Comparison of ENCODE assay signal across 20 mouse cellular contexts in the genomic region with DNA sequence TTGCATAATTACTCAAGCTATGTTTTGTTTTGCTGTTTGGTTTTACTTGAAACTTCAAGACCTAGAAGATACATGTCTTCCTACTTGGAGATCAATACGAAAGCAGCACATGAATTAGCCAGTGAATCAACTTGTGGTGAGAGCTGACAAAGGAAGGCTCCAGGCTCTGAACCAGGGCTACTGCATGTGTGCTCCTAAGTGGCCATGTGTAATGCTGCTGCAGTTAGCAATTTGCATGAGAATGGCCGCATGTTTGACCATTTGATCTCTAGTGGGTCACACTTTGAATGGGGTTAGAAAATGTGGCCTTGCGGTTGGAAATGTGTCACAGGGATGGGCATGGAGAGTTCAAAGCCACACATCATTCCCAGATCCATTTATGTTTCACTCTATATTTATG.
DNase-seq lines count a peak whose midpoint lies in the region; ATAC-seq lines count a peak whose summit lies in the region.
"Had no signal": no experiment of that assay in that cellular context is flagged by ENCODE, and none has a peak within 500 bp of the region (broad histone marks: within the 10 kb centered on the region; RNA-seq: fewer than 3 reads in every experiment).

No protein-coding gene starts in this region.

- H3K27me3 ChIP-seq in hindbrain, embryonic 10.5 days (ENCODE audit: insufficient read depth, poor library complexity, severe bottlenecking), result no peaks in the 10 kb centered on the region
- H3K27me3 ChIP-seq in hindbrain, embryonic 16.5 days (replicated peaks; ENCODE audit: control insufficient read depth, insufficient read depth, low read length), result no peaks in the 10 kb centered on the region
- H3K27me3 ChIP-seq in neural tube, embryonic 11.5 days (ENCODE audit: control insufficient read depth, insufficient read depth, low read length), result no peaks in the 10 kb centered on the region
- H3K27me3 ChIP-seq: CH12.LX; embryonic facial prominence, embryonic 13.5 days; hindbrain, embryonic 15.5 days had no signal

- WGBS in hindbrain, embryonic 10.5 days, result 53% methylated on average over 3 of the region's 3 CpGs
- 38% methylated on average over 3 of the region's 3 CpGs for WGBS in hindbrain, embryonic 16.5 days
- 58% methylated on average over 3 of the region's 3 CpGs for WGBS in neural tube, embryonic 11.5 days

- no peak overlapping the region for H3K9ac ChIP-seq in hindbrain, embryonic 16.5 days (ENCODE audit: low read depth, low read length)
- H3K9ac ChIP-seq in neural tube, embryonic 11.5 days (ENCODE audit: low read length), result no peak overlapping the region
- H3K9ac ChIP-seq: embryonic facial prominence, embryonic 13.5 days; hindbrain, embryonic 15.5 days had no signal

- no peak for ATAC-seq in hindbrain, embryonic 16.5 days
- ATAC-seq in neural tube, embryonic 11.5 days (ENCODE audit: insufficient read depth, low FRiP score, low TSS enrichment), result 0 out of 2 replicates have a peak, but pooled peaks have one; percentile 31
- ATAC-seq: forebrain, embryonic 14.5 days; inflammation-experienced regulatory T-cells, adult 6 months; intestine, postnatal 0 days had no signal

- no peaks in the 10 kb centered on the region for H3K9me3 ChIP-seq in hindbrain, embryonic 10.5 days
- no peaks in the 10 kb centered on the region for H3K9me3 ChIP-seq in hindbrain, embryonic 16.5 days (ENCODE audit: control insufficient read depth, low read length)
- no peaks in the 10 kb centered on the region for H3K9me3 ChIP-seq in neural tube, embryonic 11.5 days (ENCODE audit: control insufficient read depth, low read length)
- H3K9me3 ChIP-seq: embryonic facial prominence, embryonic 13.5 days; heart, embryonic 10.5 days; hindbrain, embryonic 15.5 days had no signal

- H3K4me1 ChIP-seq in hindbrain, embryonic 10.5 days (replicated peaks), result peaks cover 7% of the 10 kb centered on the region; the same call in 1 of the 2 replicates
- no peaks in the 10 kb centered on the region for H3K4me1 ChIP-seq in hindbrain, embryonic 16.5 days (ENCODE audit: control insufficient read depth, insufficient read depth, low read depth, low read length)
- no peaks in the 10 kb centered on the region for H3K4me1 ChIP-seq in neural tube, embryonic 11.5 days (ENCODE audit: control insufficient read depth, insufficient read depth, low read length)
- H3K4me1 ChIP-seq: embryonic facial prominence, embryonic 13.5 days; heart, embryonic 10.5 days; hindbrain, embryonic 15.5 days had no signal

- H3K36me3 ChIP-seq in hindbrain, embryonic 10.5 days, result no peaks in the 10 kb centered on the region
- H3K36me3 ChIP-seq in hindbrain, embryonic 16.5 days (ENCODE audit: control insufficient read depth, insufficient read depth, low read length), result no peaks in the 10 kb centered on the region
- no peaks in the 10 kb centered on the region for H3K36me3 ChIP-seq in neural tube, embryonic 11.5 days (ENCODE audit: control insufficient read depth, insufficient read depth, low read length)
- H3K36me3 ChIP-seq: embryonic facial prominence, embryonic 13.5 days; heart, embryonic 10.5 days; hindbrain, embryonic 15.5 days had no signal

- H3K4me3 ChIP-seq in hindbrain, embryonic 10.5 days, result no peak overlapping the region
- no peak overlapping the region for H3K4me3 ChIP-seq in hindbrain, embryonic 16.5 days (ENCODE audit: low read length)
- no peak overlapping the region for H3K4me3 ChIP-seq in neural tube, embryonic 11.5 days (ENCODE audit: low read depth, low read length)
- H3K4me3 ChIP-seq: embryonic facial prominence, embryonic 13.5 days; heart, embryonic 10.5 days; hindbrain, embryonic 15.5 days had no signal

- peak; percentile 32 for DNase-seq in hindbrain, embryonic 10.5 days (ENCODE audit: low spot score)
- DNase-seq in neural tube, embryonic 11.5 days (ENCODE audit: low spot score), result no peak
- no peak for DNase-seq in neural tube, embryonic 10.5 days (ENCODE audit: extremely low spot score, low spot score)
- DNase-seq in embryo, embryonic 11 days, result peak; percentile 7
- no peak for DNase-seq in testis, postnatal 10 days (ENCODE audit: low spot score)
- DNase-seq: adrenal gland, postnatal 14 days; cerebellum, adult 11-12 months; cerebellum, adult 9-11 months; cerebellum, postnatal 36 days; heart, adult 18-20 months; heart, postnatal 10 days; heart, postnatal 4 days had no signal

- no peak overlapping the region for H3K4me2 ChIP-seq in hindbrain, embryonic 16.5 days (ENCODE audit: low read length)
- H3K4me2 ChIP-seq in neural tube, embryonic 11.5 days (ENCODE audit: low read depth), result no peak overlapping the region
- H3K4me2 ChIP-seq: embryonic facial prominence, embryonic 13.5 days; hindbrain, embryonic 15.5 days had no signal

- H3K27ac ChIP-seq in hindbrain, embryonic 10.5 days, result no peak overlapping the region
- H3K27ac ChIP-seq in hindbrain, embryonic 16.5 days (ENCODE audit: low read depth, low read length), result no peak overlapping the region
- H3K27ac ChIP-seq in neural tube, embryonic 11.5 days (ENCODE audit: low read depth, low read length), result no peak overlapping the region
- H3K27ac ChIP-seq: embryonic facial prominence, embryonic 13.5 days; heart, embryonic 10.5 days; hindbrain, embryonic 15.5 days had no signal

Comparison
In these comparisons a context has a peak if more than half of its experiments do, and no peak if none do; other contexts are left out.
1. DNase-seq: peak in hindbrain, embryonic 10.5 days (single experiment) and embryo, embryonic 11 days (single experiment); none in neural tube, embryonic 11.5 days (single experiment), neural tube, embryonic 10.5 days (single experiment) and testis, postnatal 10 days (single experiment).